Mouse (Mus musculus) lung, postnatal 10 days (tissue): Measurements from ENCODE around the gene Prex1.

Experiments used
- DNase-seq: peaks from one replicate; pipeline ENCODE4 v3.0.0; 2021

Prex1 gene

DNA sequence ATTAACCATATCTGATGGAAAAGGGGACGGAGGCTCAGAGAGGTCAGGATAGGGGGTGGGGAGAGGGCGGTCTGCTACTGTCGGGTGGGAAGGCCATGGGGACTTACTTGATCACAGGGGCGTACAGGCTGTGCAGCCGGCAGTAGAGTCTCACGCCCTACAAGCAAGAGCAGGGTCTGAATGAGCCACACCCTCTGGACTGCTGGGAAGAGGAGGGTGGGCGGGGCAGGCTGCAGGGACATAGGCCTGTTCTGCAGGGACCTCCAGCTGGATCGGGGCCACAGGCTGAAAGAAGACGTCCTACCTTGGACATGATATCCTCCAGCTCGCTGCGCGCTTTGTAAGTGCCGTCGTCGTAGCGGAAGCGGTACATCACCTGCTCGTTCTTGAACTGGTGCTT lies 112.2 kb downstream of the Prex1 start:
- DNase-seq, result no peak

GRCm38 (mm10) chr2:166598453-166599155 lies 115.0 kb downstream of the Prex1 start:
- no peak for DNase-seq

DNA sequence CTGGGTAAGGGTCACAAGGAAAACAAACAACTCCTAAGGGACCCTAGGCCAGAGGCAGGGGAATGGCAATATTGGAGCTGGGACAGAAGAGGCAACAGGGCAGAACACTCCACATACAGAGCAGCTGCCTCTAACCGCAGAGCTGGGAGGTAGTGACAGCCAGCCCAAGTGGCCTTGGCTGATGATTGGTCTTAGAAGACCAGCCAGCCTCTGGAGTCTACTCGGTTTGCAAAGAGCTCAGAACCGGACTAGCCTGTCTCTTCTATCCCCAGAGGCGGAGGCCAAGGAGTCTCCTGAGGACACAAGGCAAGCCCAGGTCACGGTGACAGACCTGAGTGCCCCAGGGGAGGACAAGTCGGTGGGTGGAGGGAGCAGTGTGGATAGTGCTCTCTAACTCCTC lies 115.9 kb downstream of the Prex1 start:
- no peak for DNase-seq

DNA sequence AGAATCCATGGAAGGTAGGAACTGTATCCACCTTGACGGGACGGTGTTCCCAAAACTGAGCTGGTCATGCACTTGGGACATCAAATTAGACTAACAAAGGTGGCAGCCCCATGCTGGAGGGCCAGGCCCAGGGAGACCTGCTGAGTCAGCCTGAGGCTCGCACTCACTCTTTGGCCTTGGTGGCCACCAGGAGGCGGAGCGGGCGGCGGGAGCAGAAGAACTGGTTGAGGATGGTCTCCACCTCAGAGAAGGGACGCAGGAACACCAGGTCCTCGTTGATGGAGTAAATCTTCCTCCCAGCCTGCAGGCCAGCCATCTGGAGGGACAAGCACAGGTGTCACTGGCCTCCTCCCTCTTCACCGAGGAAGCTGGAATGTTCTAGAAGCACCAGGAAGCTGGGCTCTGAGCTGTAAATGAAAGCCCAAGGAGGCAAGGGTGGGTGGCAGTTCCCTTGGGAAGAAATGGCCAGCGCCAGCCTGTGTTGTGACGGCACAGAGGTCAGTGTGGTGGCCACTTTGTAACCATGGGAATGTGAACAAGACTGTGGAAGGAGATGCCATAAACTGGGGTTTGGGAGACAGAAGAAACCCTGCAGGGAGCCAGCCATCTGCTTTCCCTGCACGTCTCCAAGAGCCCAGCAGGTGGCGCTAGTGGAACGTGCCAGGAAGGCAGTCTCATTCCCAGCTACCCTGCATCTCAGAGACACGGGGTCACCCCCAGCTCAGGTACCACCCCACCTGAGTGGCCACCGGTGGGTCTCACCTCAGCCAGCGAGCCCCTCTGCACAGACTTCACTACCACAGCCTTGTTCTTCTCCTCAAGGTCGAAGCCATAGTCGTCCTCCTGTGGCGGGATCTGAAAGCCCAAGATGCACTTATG lies 121.4 kb downstream of the Prex1 start:
- DNase-seq, result peak; percentile 78

DNA sequence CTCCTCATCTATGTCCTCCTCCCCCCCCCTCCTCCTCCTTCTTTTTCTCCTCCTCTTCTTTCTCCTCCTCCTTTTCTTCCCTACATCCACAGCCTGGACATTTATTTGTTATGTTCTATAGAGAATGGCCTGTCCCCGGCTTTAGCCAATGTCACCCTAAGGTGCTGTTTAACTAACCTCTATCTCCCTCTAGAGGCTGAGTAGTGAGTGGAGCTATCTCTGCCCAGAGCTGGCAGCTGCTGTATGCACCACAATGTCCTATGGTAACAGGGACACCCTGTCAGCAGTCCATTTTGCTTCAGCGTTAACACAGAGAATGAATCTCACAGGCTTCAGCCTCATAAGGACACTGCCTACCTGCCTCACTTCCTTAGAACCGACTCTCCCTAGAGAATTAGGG lies 129.1 kb downstream of the Prex1 start:
- DNase-seq, result no peak

GRCm38 (mm10) chr2:166583292-166583691 lies 130.3 kb downstream of the Prex1 start:
- no peak for DNase-seq

- no peak for DNase-seq
Observed at GRCm38 (mm10) chr2:166581881-166582583, 131.6 kb downstream of the Prex1 start.

- no peak for DNase-seq
Observed at GRCm38 (mm10) chr2:166579793-166580192, 133.8 kb downstream of the Prex1 start.

- no peak for DNase-seq
Observed at GRCm38 (mm10) chr2:166579361-166579760, 134.3 kb downstream of the Prex1 start.

DNA sequence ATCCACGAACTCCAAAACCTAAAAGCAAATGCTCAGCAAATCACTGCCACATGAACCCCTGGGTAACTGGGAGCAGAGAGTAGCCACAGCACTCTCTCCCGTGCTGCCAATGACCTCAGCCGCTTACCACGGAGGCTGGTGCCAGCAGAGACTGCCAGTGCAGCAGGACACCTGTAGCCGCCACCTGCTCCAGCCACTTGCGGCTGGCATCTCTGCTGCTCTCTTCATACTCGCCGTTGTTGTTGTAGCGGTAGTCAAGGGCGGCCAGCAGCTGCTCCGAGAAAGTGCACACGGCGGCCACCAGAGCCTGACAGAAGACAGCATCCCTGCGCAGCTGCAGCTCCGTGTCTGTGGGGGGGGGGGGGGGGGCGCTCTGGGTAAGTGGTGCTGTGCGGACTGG lies 138.2 kb downstream of the Prex1 start:
- DNase-seq, result no peak

DNA sequence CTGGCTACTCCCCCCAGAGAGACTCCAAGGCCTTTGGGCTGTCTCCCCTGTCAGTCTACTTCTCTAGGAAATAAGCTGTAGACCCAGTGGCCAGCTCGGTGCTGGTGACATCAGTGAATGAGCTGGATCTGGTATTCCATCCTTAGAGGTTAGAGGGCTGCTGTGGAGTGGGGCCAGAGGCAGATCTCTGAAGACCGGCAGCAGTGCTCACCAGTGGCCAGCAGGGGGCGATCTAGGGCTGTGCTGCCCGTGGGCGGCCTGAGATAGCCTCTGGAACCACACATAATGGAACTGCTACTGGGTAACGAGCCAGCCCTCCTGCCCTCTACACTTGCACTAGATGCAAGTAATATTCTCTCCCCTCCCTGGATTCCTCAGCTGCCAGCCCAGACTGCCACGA lies 138.7 kb downstream of the Prex1 start:
- DNase-seq, result peak; percentile 74

- DNase-seq, result no peak
Observed at GRCm38 (mm10) chr2:166573621-166574020, 140.0 kb downstream of the Prex1 start.

GRCm38 (mm10) chr2:166572297-166572696 lies 141.3 kb downstream of the Prex1 start:
- no peak for DNase-seq

GRCm38 (mm10) chr2:166569182-166569581 lies 144.4 kb downstream of the Prex1 start:
- no peak for DNase-seq

- no peak for DNase-seq
Observed at GRCm38 (mm10) chr2:166565503-166565902, 148.1 kb downstream of the Prex1 start.

DNA sequence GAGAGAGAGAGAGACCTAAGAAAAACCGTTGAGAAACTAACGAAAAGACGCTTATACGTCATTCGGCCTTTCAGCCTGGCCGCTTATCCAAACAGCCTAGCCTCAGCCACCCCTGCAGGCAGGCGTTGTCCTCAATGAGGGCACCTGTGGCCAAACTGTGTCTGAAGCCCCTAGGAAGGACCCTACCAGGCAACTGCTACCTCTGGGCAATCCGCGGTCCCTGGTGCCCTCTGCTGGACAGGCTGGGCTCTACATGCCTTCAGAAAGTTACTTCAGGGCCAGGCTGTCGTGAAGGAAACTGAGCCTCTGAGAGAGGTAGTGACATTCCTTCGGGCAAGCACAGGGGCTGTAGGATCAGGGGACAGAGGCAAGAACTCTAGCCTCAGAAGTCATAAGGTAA lies 149.2 kb downstream of the Prex1 start:
- DNase-seq, result peak; percentile 72

- peak; percentile 91 for DNase-seq
Observed at GRCm38 (mm10) chr2:166563890-166564289, 149.7 kb downstream of the Prex1 start.

DNA sequence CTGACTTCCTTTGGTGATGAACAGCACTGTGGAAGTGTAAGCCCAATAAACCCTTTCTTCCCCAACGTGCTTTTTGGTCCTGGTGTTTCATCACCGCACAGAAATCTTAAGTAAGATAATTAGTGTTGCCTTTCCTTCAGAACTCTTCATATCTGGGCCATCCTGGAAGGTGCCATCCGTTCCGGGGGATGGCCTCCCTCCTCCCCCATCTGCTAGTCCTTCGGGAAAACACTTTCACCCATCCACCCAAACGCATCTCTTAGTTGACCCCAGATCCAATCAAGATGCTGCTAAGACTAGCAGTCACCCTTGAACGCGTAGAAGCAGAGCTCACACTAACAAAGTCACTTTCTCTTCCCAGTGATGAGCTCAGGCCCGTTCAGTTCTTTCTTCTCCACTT lies 150.6 kb downstream of the Prex1 start:
- DNase-seq, result no peak

DNA sequence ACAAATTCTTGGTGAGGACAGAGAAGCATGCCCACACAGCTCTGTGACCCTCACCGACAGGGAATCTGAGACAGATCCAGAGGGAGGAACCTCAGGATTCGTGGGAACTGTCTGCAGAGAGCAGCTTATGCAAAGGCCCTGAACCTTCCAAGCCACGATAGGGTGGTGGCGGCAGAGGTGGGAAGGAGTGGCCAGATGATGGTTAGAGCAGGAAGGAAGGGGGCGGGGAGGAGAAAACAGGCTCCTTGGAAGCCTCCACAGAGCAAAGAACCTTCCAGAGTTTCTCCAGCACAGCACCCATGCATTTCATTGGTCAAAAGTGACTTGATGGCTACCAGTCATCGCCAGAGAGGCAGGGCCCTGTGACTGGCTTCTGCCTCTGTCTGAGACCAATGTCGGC lies 151.9 kb downstream of the Prex1 start:
- DNase-seq, result no peak

- DNase-seq, result no peak
Observed at GRCm38 (mm10) chr2:166560826-166561225, 152.8 kb downstream of the Prex1 start.

DNA sequence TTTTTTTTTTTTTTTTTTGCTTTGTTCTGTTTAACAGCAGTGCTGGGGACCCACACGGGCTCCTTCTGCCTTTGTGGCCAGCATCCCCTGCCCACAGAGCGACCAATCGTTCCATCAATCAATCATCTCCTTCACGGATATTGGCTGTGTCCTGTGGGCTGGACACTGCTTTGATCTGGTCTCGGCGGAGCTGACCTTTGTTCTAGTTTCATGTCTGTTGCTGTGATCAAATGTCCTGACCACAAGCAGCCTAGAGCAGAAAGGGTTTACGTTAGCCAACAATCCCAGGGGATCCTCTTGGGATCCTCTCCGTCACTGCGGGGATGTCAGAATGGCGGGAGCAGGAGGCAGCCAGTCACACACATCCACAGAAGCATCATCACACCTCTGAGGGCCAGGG lies 154.1 kb downstream of the Prex1 start:
- DNase-seq, result no peak

- DNase-seq, result peak; percentile 49
Observed at GRCm38 (mm10) chr2:166555508-166555907, 158.1 kb downstream of the Prex1 start.

DNA sequence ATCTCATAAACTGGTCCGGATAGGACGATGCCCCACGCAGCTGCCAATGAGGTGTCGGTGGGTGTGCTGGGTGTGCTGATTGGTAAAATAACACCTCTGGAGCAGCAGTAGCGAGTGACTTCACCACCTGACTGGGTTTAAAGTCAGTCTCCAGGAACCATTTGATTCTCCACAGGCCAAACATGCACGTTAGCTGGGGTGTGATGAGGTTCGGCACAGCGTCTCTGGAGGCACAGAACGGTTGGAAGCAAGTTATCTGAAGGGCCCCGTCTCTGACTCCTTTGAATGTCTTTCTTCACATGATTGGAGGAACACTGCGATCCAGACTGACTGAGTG lies 159.5 kb downstream of the Prex1 start:
- no peak for DNase-seq
